In the genomic region with DNA sequence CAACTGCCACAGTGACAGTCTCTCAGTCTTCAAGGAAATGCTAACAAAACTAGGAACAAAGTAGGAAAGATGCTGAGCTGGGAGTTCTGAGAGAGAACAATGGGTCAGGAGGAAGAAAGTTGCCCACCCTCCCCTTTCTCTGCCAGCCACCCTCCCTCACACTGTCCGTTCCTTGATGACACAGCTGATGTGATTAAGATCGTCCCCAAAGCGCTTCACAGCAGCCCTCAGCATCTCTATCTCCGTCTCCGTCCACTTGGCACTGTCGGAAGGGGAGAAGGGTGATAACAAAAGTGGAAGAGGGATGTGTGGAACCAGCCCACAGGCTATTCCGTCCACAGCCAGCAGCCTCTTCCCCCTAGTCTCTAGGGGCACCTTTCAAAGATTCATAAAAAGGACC, we compare ENCODE assay signal across 8 mouse cellular contexts. TPM values are rescaled to one million over a fixed set of nuclear protein-coding genes. Genes with fewer than 3 reads are reported as not detected.
DNase-seq lines count a peak whose midpoint lies in the region; ATAC-seq lines count a peak whose summit lies in the region.

No protein-coding gene starts in this region.

- peaks cover 18% of the 10 kb centered on the region for H3K4me1 ChIP-seq in neural tube, embryonic 11.5 days (ENCODE audit: control insufficient read depth, insufficient read depth, low read length)
- H3K4me1 ChIP-seq in forebrain, embryonic 11.5 days (replicated peaks; ENCODE audit: control insufficient read depth, insufficient read depth, low read length) = peaks cover 14% of the 10 kb centered on the region
- H3K4me1 ChIP-seq in limb, embryonic 11.5 days (ENCODE audit: control insufficient read depth, insufficient read depth, low read length) = peaks cover 25% of the 10 kb centered on the region
- peaks cover 41% of the 10 kb centered on the region for H3K4me1 ChIP-seq in neural tube, embryonic 15.5 days

- H3K36me3 ChIP-seq in neural tube, embryonic 11.5 days (ENCODE audit: control insufficient read depth, insufficient read depth, low read length) = 0 out of 2 replicates have a peak, but pooled peaks cover 4% of the 10 kb centered on the region
- H3K36me3 ChIP-seq in forebrain, embryonic 11.5 days (ENCODE audit: control insufficient read depth, insufficient read depth, low read length) = peaks cover 5% of the 10 kb centered on the region; the same call in 1 of the 2 replicates
- peaks cover 7% of the 10 kb centered on the region; the same call in 1 of the 2 replicates for H3K36me3 ChIP-seq in limb, embryonic 11.5 days (ENCODE audit: control insufficient read depth, insufficient read depth, low read length)
- H3K36me3 ChIP-seq in neural tube, embryonic 15.5 days = peaks cover 16% of the 10 kb centered on the region

- 56% methylated on average over 7 of the region's 7 CpGs for WGBS in neural tube, embryonic 11.5 days
- WGBS in forebrain, embryonic 11.5 days = 51% methylated on average over 7 of the region's 7 CpGs
- WGBS in limb, embryonic 11.5 days = 49% methylated on average over 7 of the region's 7 CpGs
- WGBS in neural tube, embryonic 15.5 days = 31% methylated on average over 7 of the region's 7 CpGs

- no peaks in the 10 kb centered on the region for H3K27me3 ChIP-seq in neural tube, embryonic 11.5 days (ENCODE audit: control insufficient read depth, insufficient read depth, low read length)
- no peaks in the 10 kb centered on the region for H3K27me3 ChIP-seq in forebrain, embryonic 11.5 days (ENCODE audit: control insufficient read depth, insufficient read depth, low read length)
- no peaks in the 10 kb centered on the region for H3K27me3 ChIP-seq in limb, embryonic 11.5 days (ENCODE audit: control insufficient read depth, insufficient read depth, low read length)
- H3K27me3 ChIP-seq in neural tube, embryonic 15.5 days (replicated peaks) = 0 out of 2 replicates have a peak, but pooled peaks cover 1% of the 10 kb centered on the region

- H3K9ac ChIP-seq in neural tube, embryonic 11.5 days (ENCODE audit: low read length) = peak overlapping the region; percentile 82
- peak overlapping the region; percentile 86 for H3K9ac ChIP-seq in forebrain, embryonic 11.5 days (ENCODE audit: low read length)
- H3K9ac ChIP-seq in limb, embryonic 11.5 days (ENCODE audit: low read length) = peak overlapping the region; percentile 84
- peak overlapping the region; percentile 79 for H3K9ac ChIP-seq in neural tube, embryonic 15.5 days (replicated peaks)

- H3K4me3 ChIP-seq in neural tube, embryonic 11.5 days (ENCODE audit: low read depth, low read length) = peak overlapping the region; percentile 94
- H3K4me3 ChIP-seq in forebrain, embryonic 11.5 days (ENCODE audit: low read depth, low read length) = peak overlapping the region; percentile 83
- H3K4me3 ChIP-seq in limb, embryonic 11.5 days (ENCODE audit: low read depth, low read length) = peak overlapping the region; percentile 89
- peak overlapping the region; percentile 61 for H3K4me3 ChIP-seq in neural tube, embryonic 15.5 days (replicated peaks)

- no peak overlapping the region for H3K27ac ChIP-seq in neural tube, embryonic 11.5 days (ENCODE audit: low read depth, low read length)
- peak overlapping the region; percentile 86 for H3K27ac ChIP-seq in forebrain, embryonic 11.5 days (ENCODE audit: low read depth, low read length)
- peak overlapping the region; percentile 84 for H3K27ac ChIP-seq in limb, embryonic 11.5 days (replicated peaks; ENCODE audit: low read depth, low read length)
- peak overlapping the region; percentile 97 for H3K27ac ChIP-seq in neural tube, embryonic 15.5 days (replicated peaks)

- H3K9me3 ChIP-seq in neural tube, embryonic 11.5 days (ENCODE audit: control insufficient read depth, low read length) = no peaks in the 10 kb centered on the region
- H3K9me3 ChIP-seq in forebrain, embryonic 11.5 days (ENCODE audit: control insufficient read depth, low read length) = no peaks in the 10 kb centered on the region
- no peaks in the 10 kb centered on the region for H3K9me3 ChIP-seq in limb, embryonic 11.5 days (ENCODE audit: control insufficient read depth, low read length)
- no peaks in the 10 kb centered on the region for H3K9me3 ChIP-seq in neural tube, embryonic 15.5 days (replicated peaks)

- DNase-seq in neural tube, embryonic 11.5 days (ENCODE audit: low spot score) = no peak
- no peak for DNase-seq in neural tube, embryonic 10.5 days (ENCODE audit: extremely low spot score, low spot score)
- DNase-seq in forebrain, embryonic 11.5 days (ENCODE audit: low spot score) = no peak
- no peak for DNase-seq in limb, embryonic 11.5 days (ENCODE audit: low spot score)
- no peak for DNase-seq in adrenal gland, postnatal 36 days
- no peak for DNase-seq in thymus, postnatal 10 days (ENCODE audit: low spot score in 2 of 2)
- no peak for DNase-seq in ovary, adult 18-20 months (ENCODE audit: low spot score)

- peak overlapping the region; percentile 97 for H3K4me2 ChIP-seq in neural tube, embryonic 11.5 days (ENCODE audit: low read depth)
- peak overlapping the region; percentile 95 for H3K4me2 ChIP-seq in forebrain, embryonic 11.5 days (ENCODE audit: low read depth, low read length, severe bottlenecking)
- peak overlapping the region; percentile 93 for H3K4me2 ChIP-seq in limb, embryonic 11.5 days (ENCODE audit: low read depth, severe bottlenecking)
- H3K4me2 ChIP-seq in neural tube, embryonic 15.5 days = peak overlapping the region; percentile 93

- ATAC-seq in neural tube, embryonic 11.5 days (ENCODE audit: insufficient read depth, low FRiP score, low TSS enrichment) = no peak
- no peak for ATAC-seq in forebrain, embryonic 11.5 days (replicated peaks; ENCODE audit: low FRiP score)
- no peak for ATAC-seq in limb, embryonic 11.5 days (ENCODE audit: insufficient number of reproducible peaks, low FRiP score, low TSS enrichment, low read depth)
- ATAC-seq in neural tube, embryonic 15.5 days (ENCODE audit: low FRiP score) = no peak

RNA-seq across cellular contexts. Expression of a gene that starts 1.0 kb away (rescaled TPM):
- 183 and 204 TPM in 2 replicates for polyA plus RNA-seq in neural tube, embryonic 11.5 days (2014; fragmentation: Nextera tagmentation; extraction: Ambion mirVana)
- 202 and 223 TPM in 2 replicates for polyA plus RNA-seq in forebrain, embryonic 11.5 days (2014; fragmentation: Nextera tagmentation; extraction: Ambion mirVana)
- polyA plus RNA-seq in limb, embryonic 11.5 days (2014; fragmentation: Nextera tagmentation; extraction: Ambion mirVana) = 216 and 218 TPM in 2 replicates
- 153 and 167 TPM in 2 replicates for polyA plus RNA-seq in neural tube, embryonic 15.5 days (2015; fragmentation: Nextera tagmentation; extraction: Ambion mirVana)
- total RNA-seq in adrenal gland, postnatal 36 days (2021) = 10 to 100 TPM; 38.6 to 61.4 TPM

RNA-seq across cellular contexts. Expression of a gene that starts 2.9 kb away (rescaled TPM):
- 10.8 and 11.5 TPM in 2 replicates for polyA plus RNA-seq in neural tube, embryonic 11.5 days (2014; fragmentation: Nextera tagmentation; extraction: Ambion mirVana)
- polyA plus RNA-seq in forebrain, embryonic 11.5 days (2014; fragmentation: Nextera tagmentation; extraction: Ambion mirVana) = 9.8 and 9.9 TPM in 2 replicates
- 8.2 and 10.5 TPM in 2 replicates for polyA plus RNA-seq in limb, embryonic 11.5 days (2014; fragmentation: Nextera tagmentation; extraction: Ambion mirVana)
- polyA plus RNA-seq in neural tube, embryonic 15.5 days (2015; fragmentation: Nextera tagmentation; extraction: Ambion mirVana) = 13.1 and 16.0 TPM in 2 replicates
- total RNA-seq in adrenal gland, postnatal 36 days (2021) = 1 to 10 TPM; 4.9 to 7.3 TPM

RNA-seq across cellular contexts. Expression of a gene that starts 2.9 kb away (rescaled TPM):
- polyA plus RNA-seq in neural tube, embryonic 11.5 days (2014; fragmentation: Nextera tagmentation; extraction: Ambion mirVana) = 151 and 160 TPM in 2 replicates
- polyA plus RNA-seq in forebrain, embryonic 11.5 days (2014; fragmentation: Nextera tagmentation; extraction: Ambion mirVana) = 97.8 and 110 TPM in 2 replicates
- polyA plus RNA-seq in limb, embryonic 11.5 days (2014; fragmentation: Nextera tagmentation; extraction: Ambion mirVana) = 94.1 and 94.6 TPM in 2 replicates
- polyA plus RNA-seq in neural tube, embryonic 15.5 days (2015; fragmentation: Nextera tagmentation; extraction: Ambion mirVana) = 384 and 458 TPM in 2 replicates
- total RNA-seq in adrenal gland, postnatal 36 days (2021) = 100 to 1,000 TPM; 224 to 245 TPM

RNA-seq across cellular contexts. Expression of a gene that starts 7.1 kb away (rescaled TPM):
- 6.2 and 7.4 TPM in 2 replicates for polyA plus RNA-seq in neural tube, embryonic 11.5 days (2014; fragmentation: Nextera tagmentation; extraction: Ambion mirVana)
- polyA plus RNA-seq in forebrain, embryonic 11.5 days (2014; fragmentation: Nextera tagmentation; extraction: Ambion mirVana) = 4.9 and 6.8 TPM in 2 replicates
- 7.3 and 7.5 TPM in 2 replicates for polyA plus RNA-seq in limb, embryonic 11.5 days (2014; fragmentation: Nextera tagmentation; extraction: Ambion mirVana)
- polyA plus RNA-seq in neural tube, embryonic 15.5 days (2015; fragmentation: Nextera tagmentation; extraction: Ambion mirVana) = 5.2 and 6.6 TPM in 2 replicates
- total RNA-seq in adrenal gland, postnatal 36 days (2021) = 10 to 100 TPM; 10.7 to 18.9 TPM

RNA-seq across cellular contexts. Expression of a gene that starts 15.9 kb away (rescaled TPM):
- 14.3 and 16.9 TPM in 2 replicates for polyA plus RNA-seq in neural tube, embryonic 11.5 days (2014; fragmentation: Nextera tagmentation; extraction: Ambion mirVana)
- 14.6 and 15.8 TPM in 2 replicates for polyA plus RNA-seq in forebrain, embryonic 11.5 days (2014; fragmentation: Nextera tagmentation; extraction: Ambion mirVana)
- 17.0 and 17.8 TPM in 2 replicates for polyA plus RNA-seq in limb, embryonic 11.5 days (2014; fragmentation: Nextera tagmentation; extraction: Ambion mirVana)
- 12.4 and 14.3 TPM in 2 replicates for polyA plus RNA-seq in neural tube, embryonic 15.5 days (2015; fragmentation: Nextera tagmentation; extraction: Ambion mirVana)
- total RNA-seq in adrenal gland, postnatal 36 days (2021) = 1 to 10 TPM; 2.7 to 3.0 TPM
